In genomic region chr5:13585559-13586207, GRCm38 (mm10) we compare ENCODE assay signal across 10 mouse cellular contexts.
DNase-seq lines count a peak whose midpoint lies in the region; ATAC-seq and TF ChIP-seq lines count a peak whose summit lies in the region.
"Had no signal": no experiment of that assay in that cellular context is flagged by ENCODE, and none has a peak within 500 bp of the region (broad histone marks: within the 10 kb centered on the region; RNA-seq: fewer than 3 reads in every experiment).

No protein-coding gene starts in this region.

- no peak for DNase-seq in gastrocnemius, adult 2 months
- no peak for DNase-seq in gastrocnemius, adult 18-20 months (ENCODE audit: low spot score)
- peak; percentile 25 to 41 for DNase-seq in left cerebral cortex, postnatal 14 days (ENCODE audit: low spot score in 2 of 2)
- no peak for DNase-seq in left cerebral cortex, adult 8-10 months (ENCODE audit: low spot score in 2 of 2)
- peak; percentile 43 for DNase-seq in MEL (ENCODE audit: low read depth, low spot score)
- no peak for DNase-seq in B cell, adult 2 months
- DNase-seq: cerebellum, adult 11 months had no signal

- H3K9me3 ChIP-seq in MEL (replicated peaks; ENCODE audit: insufficient read depth, low read length): no peaks in the 10 kb centered on the region
- no peaks in the 10 kb centered on the region for H3K9me3 ChIP-seq in forebrain, embryonic 16.5 days (ENCODE audit: control insufficient read depth, low read length)

- TF ChIP-seq POLR2A in MEL (IDR thresholded peaks at IDR 0.05; ENCODE audit: control insufficient read depth in 1 of 2, insufficient read depth in 1 of 2, low read depth in 1 of 2, low read length in 2 of 2, poor library complexity in 1 of 2): no peak

- peak; percentile 87 for TF ChIP-seq RAD21 in MEL (IDR thresholded peaks at IDR 0.05; ENCODE audit: low read depth, low read length)

- no peak overlapping the region for H3K27ac ChIP-seq in gastrocnemius, adult 2 months
- H3K27ac ChIP-seq in MEL (ENCODE audit: control insufficient read depth, low read depth, low read length): no peak overlapping the region
- H3K27ac ChIP-seq in forebrain, embryonic 16.5 days (ENCODE audit: low read length): no peak overlapping the region

- H3K4me2 ChIP-seq in forebrain, embryonic 16.5 days (ENCODE audit: low read length): no peak overlapping the region

- H3K4me1 ChIP-seq in MEL (ENCODE audit: control insufficient read depth in 1 of 2, insufficient read depth in 2 of 2, low read length in 2 of 2): no peaks in the 10 kb centered on the region
- H3K4me1 ChIP-seq in forebrain, embryonic 16.5 days (replicated peaks; ENCODE audit: control insufficient read depth, insufficient read depth, low read length): no peaks in the 10 kb centered on the region; the same call in 1 of the 2 replicates

- H3K27me3 ChIP-seq in MEL (ENCODE audit: control insufficient read depth in 1 of 2, insufficient read depth in 2 of 2, low read length in 2 of 2): no peaks in the 10 kb centered on the region
- no peaks in the 10 kb centered on the region for H3K27me3 ChIP-seq in forebrain, embryonic 16.5 days (replicated peaks; ENCODE audit: control insufficient read depth, insufficient read depth, low read length)

- H3K4me3 ChIP-seq in gastrocnemius, adult 2 months: no peak overlapping the region
- no peak overlapping the region for H3K4me3 ChIP-seq in MEL (ENCODE audit: control insufficient read depth in 1 of 2, insufficient read depth in 1 of 2, low read depth in 2 of 2, low read length in 2 of 2)
- H3K4me3 ChIP-seq in forebrain, embryonic 16.5 days (replicated peaks; ENCODE audit: low read length): no peak overlapping the region

- no peak for TF ChIP-seq EP300 in MEL (IDR thresholded peaks at IDR 0.05; ENCODE audit: low read depth in 1 of 2, low read length in 2 of 2)

- no peaks in the 10 kb centered on the region for H3K79me2 ChIP-seq in MEL (ENCODE audit: control insufficient read depth, insufficient read depth, low read length, poor library complexity)

- no peak overlapping the region for H3K9ac ChIP-seq in MEL (ENCODE audit: control insufficient read depth, low read depth, low read length, poor library complexity, severe bottlenecking)
- no peak overlapping the region for H3K9ac ChIP-seq in forebrain, embryonic 16.5 days (replicated peaks; ENCODE audit: low read depth, low read length)

- peak; percentile 58 for ATAC-seq in forebrain, embryonic 16.5 days
- no peak for ATAC-seq in CD4-positive, CD25-positive, alpha-beta regulatory T cell, adult 4 months
- ATAC-seq: inflammation-experienced regulatory T-cells, adult 6 months had no signal

- H3K36me3 ChIP-seq in MEL (ENCODE audit: control insufficient read depth in 1 of 2, insufficient read depth in 2 of 2, low read length in 2 of 2): no peaks in the 10 kb centered on the region
- H3K36me3 ChIP-seq in forebrain, embryonic 16.5 days (ENCODE audit: control insufficient read depth, insufficient read depth): no peaks in the 10 kb centered on the region

- intact Hi-C loops in gastrocnemius, adult 2 months (cut with DNase I): loop anchor here (2.0 to 5.0 kb wide), 2 partner anchors 181 to 1023 kb away; no protein-coding TSS in a partner anchor
- intact Hi-C loops in left cerebral cortex, postnatal 14 days (cut with DNase I): loop anchor here (5.0 to 10.0 kb wide), 2 partner anchors 421 to 1023 kb away; no protein-coding TSS in a partner anchor

- TF ChIP-seq CTCF in gastrocnemius, adult 2 months (IDR thresholded peaks at IDR 0.05): peak; percentile 73
- peak in 1 of 3 experiments; percentile 69; a peak in 2 of 6 replicates for TF ChIP-seq CTCF in MEL (IDR thresholded peaks at IDR 0.05 in 2 of 3, conservative IDR thresholded peaks at IDR 0.05 in 1 of 3; ENCODE audit: control insufficient read depth in 1 of 3, insufficient read depth in 1 of 3, low read depth in 2 of 3, low read length in 3 of 3, poor library complexity in 1 of 3, severe bottlenecking in 1 of 3)

TF ChIP-seq in MEL, 35 proteins besides CTCF, POLR2A, EP300 and RAD21:
- TF ChIP-seq SMC3 (IDR thresholded peaks at IDR 0.05; ENCODE audit: low read depth, low read length): peak; percentile 81
- TF ChIP-seq JUND (IDR thresholded peaks at IDR 0.05; ENCODE audit: low read depth, low read length): no peak
- TF ChIP-seq ZC3H11A (IDR thresholded peaks at IDR 0.05; ENCODE audit: low read depth, low read length): peak; percentile 89

Comparison
In these comparisons a context has a peak if more than half of its experiments do, and no peak if none do; other contexts are left out.
1. DNase-seq: peak in left cerebral cortex, postnatal 14 days (2 of 2) and MEL (single experiment); none in gastrocnemius, adult 2 months (single experiment), gastrocnemius, adult 18-20 months (single experiment), left cerebral cortex, adult 8-10 months (0 of 2) and B cell, adult 2 months (0 of 2).